Mouse (Mus musculus) left cerebral cortex, adult 8-10 months (tissue): ENCODE data around the gene Timm8b. TPM values are rescaled to one million over a fixed set of nuclear protein-coding genes. Genes with fewer than 3 reads are reported as not detected.
A peak's percentile ranks its signal among the peaks of the same experiment; 100 is the strongest.

Experiments
- DNase-seq, 2 experiments: peaks; one replicate each; pipeline ENCODE4 v3.0.0; 2022; ENCODE audit warnings: low spot score in 2 of 2
- total RNA-seq, 4 experiments: library from RNA; stranded (reverse); gene quantifications; 2 replicates each; pipeline ENCODE4 v1.2.4; 2022

Timm8b gene
- total RNA-seq = 100 to 1,000 TPM; 195 to 210 (median 203) TPM

- DNase-seq = peak; percentile 85 to 95
These were observed at the start of gene Timm8b, which contains the start of gene Sdhd for GRCm38 (mm10) chr9:50603189-50603997. Gene Timm8b, plus strand, starts transcription at chr9:50603910. Gene Sdhd, minus strand, starts transcription at chr9:50603812.

DNA sequence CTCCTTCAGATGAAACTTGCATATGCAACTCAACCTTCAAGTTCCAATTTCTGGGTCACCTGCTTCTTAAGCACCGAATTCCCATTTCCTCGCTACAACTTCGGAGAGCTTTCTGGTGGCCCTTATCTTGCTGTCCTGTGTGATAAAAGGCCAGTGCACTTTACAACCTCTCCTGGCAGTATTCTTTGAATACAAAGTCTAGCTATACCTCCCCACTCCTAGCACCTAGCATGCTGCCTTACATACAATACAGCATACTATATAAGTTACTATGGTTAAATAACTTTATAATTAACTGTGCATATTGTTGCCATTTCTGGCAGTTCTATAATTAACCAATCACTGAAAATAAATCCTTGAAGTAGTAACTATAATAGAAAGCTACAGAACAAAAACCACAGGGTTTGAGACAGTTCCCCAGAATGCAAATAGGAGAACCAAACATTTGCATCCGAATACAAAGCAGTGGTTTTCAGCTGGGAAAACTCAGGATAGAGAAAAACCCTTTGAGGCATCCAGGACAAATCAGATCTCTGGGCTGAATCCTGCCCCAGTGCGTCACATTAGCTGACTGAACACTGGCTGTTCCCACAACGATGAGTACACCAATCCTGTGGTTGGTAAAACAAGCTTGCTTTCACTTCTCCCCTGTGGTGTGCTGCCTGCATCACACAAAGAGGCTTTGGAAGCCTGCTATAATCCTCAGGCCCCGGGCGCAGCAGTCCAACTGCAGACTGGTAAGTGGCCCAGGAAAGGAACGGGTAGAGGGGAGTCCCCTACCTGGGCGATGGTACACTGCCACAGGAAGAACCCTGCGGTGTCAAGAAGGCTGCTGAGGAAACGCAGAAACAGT, 49.2 kb upstream of the Timm8b start, which contains the start of gene Il18:
Gene Il18 (plus strand): TSS at position 587 of the 853 bp plus-strand sequence.
- peak; percentile 51 to 79 for DNase-seq

GRCm38 (mm10) chr9:50555094-50555446, 48.6 kb upstream of the Timm8b start, which contains the start of gene Bco2:
Gene Bco2, minus strand, starts transcription at chr9:50555181.
- no peak for DNase-seq

- DNase-seq = no peak
These were observed 42.4 kb upstream of the Timm8b start, which contains the start of gene Tex12 for GRCm38 (mm10) chr9:50561145-50561917. Gene Tex12, minus strand, starts transcription at chr9:50561325.

- no peak for DNase-seq
These were observed 41.8 kb upstream of the Timm8b start for GRCm38 (mm10) chr9:50561918-50562360.

DNA sequence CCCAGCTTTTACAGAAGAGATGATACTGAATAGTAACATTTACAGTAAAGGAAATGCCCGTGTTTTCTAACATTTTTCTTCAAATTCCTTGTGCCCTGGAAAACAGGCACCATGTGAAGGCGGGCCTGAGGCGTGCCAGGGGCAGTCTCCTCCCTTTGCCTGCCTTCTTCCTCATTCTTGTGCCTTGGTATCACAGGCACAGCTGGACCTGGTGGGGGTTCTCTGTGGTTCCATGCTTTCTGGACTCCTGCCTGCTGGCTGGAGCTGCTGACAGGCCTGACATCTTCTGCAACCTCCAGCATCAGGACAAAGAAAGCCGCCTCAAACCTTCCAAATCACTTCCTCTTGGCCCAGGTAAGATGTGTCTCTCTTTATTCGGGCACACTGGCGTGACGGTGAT, 38.5 kb upstream of the Timm8b start:
- no peak for DNase-seq

- DNase-seq = no peak
These were observed 37.8 kb upstream of the Timm8b start for GRCm38 (mm10) chr9:50565940-50566339.

DNA sequence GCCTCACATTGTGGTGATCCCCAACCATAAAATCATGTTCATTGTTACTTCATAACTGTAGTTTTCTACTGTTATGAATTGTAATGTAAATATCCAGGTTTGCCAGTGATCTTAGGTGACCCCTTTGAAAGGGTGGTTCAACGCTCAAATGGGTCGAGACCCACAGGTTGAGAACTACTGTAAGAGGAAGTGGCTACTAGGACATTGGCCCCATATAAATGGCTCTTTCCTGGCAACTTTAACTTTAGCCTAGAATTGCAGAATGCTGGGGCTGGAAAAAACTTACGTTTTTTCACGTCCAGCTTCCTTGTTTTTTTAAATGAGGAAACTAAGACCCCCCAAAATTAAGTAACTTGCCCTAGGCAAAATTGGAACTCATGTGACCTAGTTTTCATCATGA, 36.3 kb upstream of the Timm8b start:
- no peak for DNase-seq

DNA sequence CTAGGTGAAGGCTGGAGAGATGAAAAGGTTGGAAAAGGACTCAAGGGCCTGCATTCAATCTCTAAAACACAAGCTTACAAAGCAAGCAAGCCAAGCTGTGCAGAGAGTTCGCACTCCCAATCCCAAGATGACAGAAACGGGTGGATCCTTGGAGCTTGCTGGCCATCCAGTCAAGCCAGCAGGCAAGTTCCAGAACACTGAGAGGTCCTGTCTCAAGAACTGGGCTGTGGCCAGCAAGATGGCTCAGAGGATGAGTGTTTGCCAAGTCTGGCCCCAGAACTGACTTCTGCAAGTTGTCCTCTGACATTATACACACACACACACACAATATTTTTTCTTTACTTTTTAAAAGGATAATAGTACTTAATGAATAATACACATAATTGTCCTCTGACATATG, 35.8 kb upstream of the Timm8b start:
- DNase-seq = no peak

DNA sequence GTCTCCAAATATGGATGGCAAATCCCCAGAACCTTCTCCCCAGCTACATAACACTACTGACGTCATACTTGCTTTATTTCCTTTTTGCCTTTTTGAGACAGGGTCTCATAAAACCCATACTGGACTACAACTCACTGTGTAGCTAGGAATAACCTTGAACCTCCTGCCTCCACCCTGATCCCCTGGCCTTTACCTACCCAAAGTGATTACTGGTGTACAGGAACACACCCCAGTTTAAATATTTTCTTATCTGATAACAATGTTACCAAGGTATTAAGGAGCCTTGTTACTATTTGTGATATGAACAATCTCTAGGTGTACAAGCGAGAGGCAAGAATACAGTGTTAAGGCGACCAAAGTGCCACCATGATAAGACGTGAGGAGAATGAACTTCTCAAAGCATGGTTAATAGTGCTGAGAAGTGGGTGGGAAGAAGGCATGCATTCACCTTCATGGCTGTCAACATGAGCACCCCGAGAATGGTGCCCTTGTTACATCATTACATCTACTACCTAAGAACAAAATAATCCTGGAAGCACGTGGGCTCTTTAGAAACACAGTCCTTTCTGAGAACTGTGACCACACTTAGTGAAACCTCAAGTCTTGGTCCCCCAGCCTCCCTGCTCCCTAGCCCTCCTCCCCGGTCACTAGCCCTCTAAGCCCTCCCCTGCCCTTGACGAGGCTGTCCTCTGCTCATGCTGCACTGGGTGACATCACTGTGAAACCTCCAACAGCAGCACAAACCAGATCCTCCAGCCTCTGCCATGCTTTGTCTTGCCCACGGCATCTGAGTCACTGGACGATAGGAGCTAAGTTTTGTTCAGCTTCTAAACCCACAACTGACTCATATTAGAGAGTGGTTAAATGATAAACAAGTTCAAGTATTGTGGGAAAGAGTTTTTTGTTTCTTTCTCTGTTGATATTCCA, 33.8 kb upstream of the Timm8b start:
- DNase-seq = no peak

GRCm38 (mm10) chr9:50580370-50580769, 23.3 kb upstream of the Timm8b start:
- DNase-seq = no peak

- DNase-seq = no peak
These were observed 18.4 kb upstream of the Timm8b start for GRCm38 (mm10) chr9:50585145-50585818.

- DNase-seq = no peak
These were observed 16.8 kb upstream of the Timm8b start for GRCm38 (mm10) chr9:50586955-50587354.

DNA sequence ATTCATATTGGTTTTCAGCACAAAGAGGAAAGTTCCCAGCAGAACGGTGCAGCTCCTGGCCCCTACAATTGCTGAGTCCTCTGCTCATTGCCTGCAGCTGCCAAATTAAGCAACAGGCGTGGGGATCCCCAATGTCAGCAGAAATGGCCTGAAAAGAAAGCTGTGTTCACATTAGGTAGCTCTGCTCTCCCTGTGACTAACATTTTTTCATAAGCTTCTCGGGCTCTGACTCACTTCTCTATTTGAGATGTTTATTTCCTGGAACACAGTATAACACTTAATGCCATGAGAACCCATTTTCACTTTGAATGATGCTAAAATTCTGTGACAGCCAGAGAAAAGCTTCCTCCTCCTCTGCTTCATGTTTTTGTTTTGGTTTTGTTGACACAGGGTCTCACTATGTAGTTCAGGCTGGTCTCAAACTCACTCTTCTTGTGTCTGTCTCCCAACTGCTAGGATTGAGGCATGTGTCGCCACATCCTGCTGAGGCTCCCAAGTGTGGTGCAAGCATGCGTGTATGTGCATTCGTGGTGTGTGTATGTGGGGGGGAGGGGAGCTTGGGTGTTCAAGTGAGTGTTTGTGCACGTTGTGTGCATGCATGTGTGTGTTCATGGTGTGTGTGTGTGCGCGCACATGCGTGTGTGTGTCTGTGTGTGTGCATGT, 12.7 kb upstream of the Timm8b start:
- DNase-seq = no peak

- DNase-seq = no peak
These were observed 10.8 kb upstream of the Timm8b start for GRCm38 (mm10) chr9:50592955-50593354.

DNA sequence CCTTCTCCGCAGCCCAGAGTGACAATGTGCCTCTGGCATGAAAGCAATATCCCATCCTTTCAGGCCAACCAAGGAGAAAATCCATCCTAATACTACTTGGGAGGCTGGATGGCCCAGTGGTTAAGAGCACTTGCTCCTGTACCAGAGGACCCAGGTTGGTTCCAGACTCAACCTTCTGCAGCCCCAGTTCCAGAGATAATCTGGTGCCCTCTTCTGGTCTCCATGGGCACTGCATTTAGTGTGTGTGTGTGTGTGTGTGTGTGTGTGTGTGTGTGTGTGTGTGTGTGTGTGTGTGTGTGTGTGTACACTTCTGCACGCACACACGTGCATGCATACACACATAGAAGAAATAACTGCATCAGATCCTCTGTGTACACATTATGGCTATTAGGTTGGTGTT, 10.2 kb upstream of the Timm8b start:
- no peak for DNase-seq

- DNase-seq = no peak
These were observed 8.8 kb upstream of the Timm8b start for GRCm38 (mm10) chr9:50594794-50595417.

GRCm38 (mm10) chr9:50596973-50597372, 6.7 kb upstream of the Timm8b start:
- no peak for DNase-seq

- DNase-seq = no peak
These were observed 2.2 kb upstream of the Timm8b start for GRCm38 (mm10) chr9:50601536-50601935.
